Mouse (Mus musculus) neural tube, embryonic 11.5 days (tissue): ENCODE results near the gene Rapgef5. TPM values are rescaled to one million over a fixed set of nuclear protein-coding genes. Genes with fewer than 3 reads are reported as not detected.

Source experiments
- ATAC-seq: fragments of 200-750 bp; cut with Nextera tagmentation; 2 replicates; pipeline ENCODE4 v1.8.0; 2017; ENCODE audit warnings: moderate number of reproducible peaks, mild to moderate bottlenecking, moderate TSS enrichment, moderate library complexity; ENCODE audit not compliant: insufficient read depth, low FRiP score, low TSS enrichment
- DNase-seq: peaks from one replicate; pipeline ENCODE4 v3.0.0-alpha.2; 2015; ENCODE audit warnings: low spot score
- H3K27ac ChIP-seq: fragments of 300-500 bp; sonication (generic); 2 replicates; pipeline ENCODE4 v1.5.1; 2014; ENCODE audit warnings: low read depth, mild to moderate bottlenecking, low read length
- H3K27me3 ChIP-seq: fragments of 300-500 bp; sonication (generic); 2 replicates; pipeline ENCODE4 v1.6.1; 2014; ENCODE audit warnings: mild to moderate bottlenecking, low read length, mixed read lengths; ENCODE audit not compliant: control insufficient read depth, insufficient read depth
- H3K36me3 ChIP-seq: fragments of 300-500 bp; sonication (generic); 2 replicates; pipeline ENCODE4 v1.6.1; 2014; ENCODE audit warnings: mild to moderate bottlenecking, low read length, moderate library complexity, mixed read lengths; ENCODE audit not compliant: control insufficient read depth, insufficient read depth
- H3K4me1 ChIP-seq: fragments of 300-500 bp; sonication (generic); 2 replicates; pipeline ENCODE4 v1.6.1; 2014; ENCODE audit warnings: low read length, mixed read lengths; ENCODE audit not compliant: control insufficient read depth, insufficient read depth
- H3K4me2 ChIP-seq: fragments of 300-500 bp; sonication (generic); 2 replicates; pipeline ENCODE4 v1.6.1; 2014; ENCODE audit warnings: low read depth, mild to moderate bottlenecking, moderate library complexity
- H3K4me3 ChIP-seq: fragments of 300-500 bp; sonication (generic); 2 replicates; pipeline ENCODE4 v1.5.1; 2014; ENCODE audit warnings: low read depth, low read length
- H3K9ac ChIP-seq: fragments of 300-500 bp; sonication (generic); 2 replicates; pipeline ENCODE4 v1.6.1; 2014; ENCODE audit warnings: mild to moderate bottlenecking, low read length
- H3K9me3 ChIP-seq: fragments of 300-500 bp; sonication (generic); 2 replicates; pipeline ENCODE4 v1.6.1; 2016; ENCODE audit warnings: low read length; ENCODE audit not compliant: control insufficient read depth
- WGBS: fragments of 180-500 bp; shearing (Covaris S2); extraction: QIAGEN DNeasy Blood & Tissue Kit; methylation state at CpG from one replicate; pipeline ENCODE4 v1.1.7; 2014; 5-methylcytosine and 5-hydroxymethylcytosine counted together
- polyA plus RNA-seq: library from polyadenylated mRNA; unstranded; fragments of >200 nt; fragmentation: Nextera tagmentation; extraction: Ambion mirVana; gene quantifications from 2 replicates; pipeline ENCODE4 v1.2.1, GENCODE M21; 2014

Gene Rapgef5
- polyA plus RNA-seq, 1 experiment from 2014 or later: 16.6 TPM

DNA sequence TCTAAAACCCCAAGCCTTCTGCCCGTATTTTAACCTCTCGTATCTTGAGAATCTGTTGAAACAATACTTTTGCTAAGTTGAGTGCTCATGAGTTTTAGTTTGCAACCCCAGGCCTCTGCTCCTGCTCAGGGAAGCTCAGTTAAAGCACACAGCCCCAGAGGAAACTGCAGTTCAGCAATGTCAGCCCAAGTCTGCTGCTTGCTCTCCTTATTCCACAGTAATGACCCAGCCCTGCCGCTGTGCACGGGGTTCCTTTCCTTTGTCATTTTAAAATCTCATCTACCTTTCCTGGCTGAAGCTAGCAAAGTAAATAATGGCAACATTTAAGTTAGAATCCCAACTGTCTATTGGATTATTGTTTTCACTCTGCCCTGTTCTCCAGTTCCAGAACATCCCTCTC is 144.1 kb downstream of the Rapgef5 start:
- Histone ChIP-seq H3K4me1 (no peaks in the 10 kb centered on the region), H3K4me2 (no peak overlapping the region), H3K9ac (no peak overlapping the region), H3K36me3 (no peaks in the 10 kb centered on the region), H3K27ac (no peak overlapping the region), H3K27me3 (no peaks in the 10 kb centered on the region), H3K9me3 (no peaks in the 10 kb centered on the region), H3K4me3 (no peak overlapping the region)
- DNase-seq (no peak), ATAC-seq (no peak)
- 44% methylated on average over 4 of the region's 4 CpGs for WGBS

- ATAC-seq (no peak), DNase-seq (no peak)
- H3K4me2 ChIP-seq: no peak overlapping the region
- H3K9ac ChIP-seq: no peak overlapping the region
- no peaks in the 10 kb centered on the region for H3K4me1 ChIP-seq
- H3K27ac ChIP-seq: no peak overlapping the region
- H3K27me3 ChIP-seq: no peaks in the 10 kb centered on the region
- no peaks in the 10 kb centered on the region for H3K36me3 ChIP-seq
- no peaks in the 10 kb centered on the region for H3K9me3 ChIP-seq
- H3K4me3 ChIP-seq: no peak overlapping the region
- 85% methylated on average over 6 of the region's 6 CpGs for WGBS
These were observed 145.6 kb downstream of the Rapgef5 start for GRCm38 (mm10) chr12:117661871-117662270.

DNA sequence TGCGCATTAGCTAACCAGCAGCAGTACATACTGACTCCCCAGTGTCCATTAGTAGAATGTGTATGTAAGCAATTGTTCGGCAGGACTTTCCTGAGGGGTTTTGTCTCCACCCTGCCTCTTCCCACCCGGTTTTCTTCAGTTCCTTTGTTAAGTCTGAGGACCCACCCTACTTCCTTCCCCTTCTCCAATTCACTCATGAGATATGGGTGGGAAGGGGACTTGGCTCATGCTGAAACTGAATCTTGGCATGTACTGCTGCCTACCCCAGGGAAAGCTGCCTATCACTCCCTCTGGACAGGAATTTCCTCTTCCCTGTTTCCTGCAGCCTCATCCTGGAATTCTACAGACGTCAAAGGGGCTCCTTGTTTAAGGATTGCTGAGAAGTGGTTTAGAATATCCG is 147.4 kb downstream of the Rapgef5 start:
- H3K36me3 ChIP-seq: no peaks in the 10 kb centered on the region
- no peak overlapping the region for H3K4me2 ChIP-seq
- no peak overlapping the region for H3K9ac ChIP-seq
- WGBS: 65% methylated on average over 5 of the region's 5 CpGs
- ATAC-seq (no peak), DNase-seq (no peak)
- no peaks in the 10 kb centered on the region for H3K27me3 ChIP-seq
- no peak overlapping the region for H3K4me3 ChIP-seq
- no peaks in the 10 kb centered on the region for H3K9me3 ChIP-seq
- H3K4me1 ChIP-seq: no peaks in the 10 kb centered on the region
- no peak overlapping the region for H3K27ac ChIP-seq

DNA sequence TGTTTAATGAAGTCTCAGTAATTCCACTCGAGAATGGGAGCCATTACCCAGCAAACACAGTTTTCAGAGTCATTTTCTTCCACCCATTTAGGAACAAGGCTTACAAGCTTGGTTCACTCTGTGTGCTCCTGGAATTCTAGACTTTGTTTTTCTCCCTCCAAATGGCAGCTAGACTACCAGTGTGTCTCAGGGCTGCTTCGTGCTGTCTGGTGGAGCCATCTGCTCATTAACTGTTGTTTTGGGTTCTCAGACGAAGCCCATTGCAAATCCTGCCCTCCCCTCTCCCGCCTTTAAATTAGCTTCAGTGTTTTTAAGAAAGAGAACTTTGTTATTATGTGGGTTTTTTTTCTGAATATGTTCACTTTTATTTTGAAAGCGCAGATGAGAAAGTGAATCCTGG is 148.4 kb downstream of the Rapgef5 start:
- no peak overlapping the region for H3K9ac ChIP-seq
- H3K27me3 ChIP-seq: no peaks in the 10 kb centered on the region
- H3K4me3 ChIP-seq: no peak overlapping the region
- DNase-seq (no peak), ATAC-seq (no peak)
- H3K9me3 ChIP-seq: no peaks in the 10 kb centered on the region
- H3K4me2 ChIP-seq: no peak overlapping the region
- 56% methylated on average over 5 of the region's 5 CpGs for WGBS
- no peak overlapping the region for H3K27ac ChIP-seq
- no peaks in the 10 kb centered on the region for H3K36me3 ChIP-seq
- H3K4me1 ChIP-seq: no peaks in the 10 kb centered on the region

GRCm38 (mm10) chr12:117666391-117666790 is 150.1 kb downstream of the Rapgef5 start:
- no peak for ATAC-seq
- 97% methylated on average over 3 of the region's 3 CpGs for WGBS

DNA sequence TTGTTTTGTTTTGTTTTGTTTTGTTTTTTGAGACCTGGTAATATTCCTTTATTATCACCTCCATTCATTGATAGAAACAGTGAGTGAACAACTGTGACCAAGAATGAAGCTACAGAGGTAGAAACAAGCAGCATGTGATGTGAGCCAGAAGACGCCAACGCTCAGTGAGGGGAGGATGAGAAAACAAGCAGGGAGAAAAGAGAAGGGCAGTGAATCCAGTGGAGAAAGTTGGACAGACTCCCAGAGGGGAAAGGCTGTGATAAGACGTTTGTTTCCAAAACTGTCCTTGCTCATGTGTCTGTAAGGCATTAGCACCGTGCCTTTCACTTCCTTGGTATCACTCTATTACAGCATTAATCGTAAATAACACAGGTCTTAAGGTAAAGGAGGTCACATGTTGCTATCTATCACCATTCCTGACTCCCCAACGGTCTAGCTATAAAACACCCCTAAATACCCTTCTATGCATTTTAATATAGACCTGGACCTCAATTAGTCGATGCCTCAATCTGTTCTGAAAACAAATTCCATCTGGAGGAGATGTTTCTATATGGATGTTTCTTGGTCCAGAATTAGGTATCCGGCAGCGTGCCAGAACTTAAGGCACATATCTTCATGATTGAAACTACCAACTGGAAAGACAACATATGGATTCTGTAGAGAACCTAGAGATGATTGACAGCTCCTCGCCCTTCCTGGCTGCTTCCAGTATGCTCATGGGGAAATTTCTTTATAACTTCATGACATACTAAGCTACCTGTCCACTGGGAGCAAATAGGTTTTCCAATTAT is 153.5 kb downstream of the Rapgef5 start:
- H3K27me3 ChIP-seq: no peaks in the 10 kb centered on the region
- no peak for DNase-seq
- ATAC-seq: no peak
- 85% methylated on average over 10 of the region's 10 CpGs for WGBS
- no peaks in the 10 kb centered on the region for H3K9me3 ChIP-seq
- H3K36me3 ChIP-seq: no peaks in the 10 kb centered on the region
- no peak overlapping the region for H3K27ac ChIP-seq
- no peak overlapping the region for H3K9ac ChIP-seq
- no peak overlapping the region for H3K4me2 ChIP-seq
- H3K4me1 ChIP-seq: no peaks in the 10 kb centered on the region
- no peak overlapping the region for H3K4me3 ChIP-seq

More at GRCm38 (mm10) chr12:117666391-117666790, 150.1 kb downstream of the Rapgef5 start:
- H3K4me3 ChIP-seq: no peak overlapping the region
- no peak overlapping the region for H3K9ac ChIP-seq
- H3K4me2 ChIP-seq: no peak overlapping the region
- H3K27me3 ChIP-seq: no peaks in the 10 kb centered on the region
- no peaks in the 10 kb centered on the region for H3K36me3 ChIP-seq
- H3K4me1 ChIP-seq: no peaks in the 10 kb centered on the region
- H3K27ac ChIP-seq: no peak overlapping the region
- no peak for DNase-seq
- H3K9me3 ChIP-seq: no peaks in the 10 kb centered on the region

DNA sequence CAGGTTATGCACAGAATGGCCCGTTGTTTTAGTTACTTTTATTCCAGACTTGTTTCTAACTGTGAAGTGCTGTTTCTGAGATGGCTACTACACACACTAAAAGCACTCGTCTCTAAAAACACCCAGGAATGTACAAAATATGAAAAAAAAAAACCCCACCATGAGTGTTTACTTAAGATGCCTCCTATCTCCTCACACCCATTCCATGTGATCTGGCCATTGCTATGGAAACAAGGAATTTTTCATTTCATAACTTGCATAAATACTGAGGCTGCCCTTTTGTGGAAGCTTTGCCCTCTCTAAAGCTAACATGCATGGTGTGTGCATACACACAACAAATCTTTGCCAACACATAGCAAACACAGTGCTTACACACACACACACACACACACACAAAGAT is 156.9 kb downstream of the Rapgef5 start:
- no peak for DNase-seq
- Histone ChIP-seq H3K36me3 (no peaks in the 10 kb centered on the region), H3K4me1 (no peaks in the 10 kb centered on the region), H3K4me3 (no peak overlapping the region), H3K4me2 (no peak overlapping the region), H3K27me3 (no peaks in the 10 kb centered on the region), H3K9me3 (no peaks in the 10 kb centered on the region), H3K9ac (no peak overlapping the region), H3K27ac (no peak overlapping the region)
- 82% methylated on average over 2 of the region's 2 CpGs for WGBS
- ATAC-seq: no peak

- WGBS: 92% methylated on average over 2 of the region's 2 CpGs
- Histone ChIP-seq H3K9me3 (no peaks in the 10 kb centered on the region), H3K27me3 (no peaks in the 10 kb centered on the region)
These were observed 158.2 kb downstream of the Rapgef5 start for GRCm38 (mm10) chr12:117674511-117674910.

DNA sequence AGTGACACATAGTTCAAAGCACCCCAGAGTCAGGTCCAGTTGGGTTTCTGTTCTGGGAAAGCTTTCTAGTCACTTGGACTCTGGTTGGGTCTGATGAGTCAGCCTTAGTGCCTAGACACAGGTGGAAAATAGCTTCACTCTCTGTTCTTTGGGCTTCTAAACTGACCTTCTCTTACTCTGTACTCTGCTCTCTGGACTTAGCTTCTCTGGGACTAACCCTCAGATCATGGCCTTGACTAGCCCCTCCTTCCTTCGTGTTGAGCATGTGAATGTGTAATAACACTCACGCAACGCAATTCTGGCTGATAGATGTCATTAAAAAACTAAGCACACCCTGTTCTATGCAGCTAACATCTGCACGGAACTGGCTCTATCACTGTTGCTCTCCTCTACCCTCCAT is 160.0 kb downstream of the Rapgef5 start:
- Histone ChIP-seq H3K4me1 (no peaks in the 10 kb centered on the region), H3K27ac (no peak overlapping the region), H3K9ac (no peak overlapping the region), H3K27me3 (no peaks in the 10 kb centered on the region), H3K4me2 (no peak overlapping the region), H3K36me3 (no peaks in the 10 kb centered on the region), H3K9me3 (no peaks in the 10 kb centered on the region), H3K4me3 (no peak overlapping the region)
- no peak for DNase-seq
- 92% methylated on average over 4 of the region's 4 CpGs for WGBS
- no peak for ATAC-seq

More at GRCm38 (mm10) chr12:117674511-117674910, 158.2 kb downstream of the Rapgef5 start:
- no peaks in the 10 kb centered on the region for H3K4me1 ChIP-seq
- H3K4me3 ChIP-seq: no peak overlapping the region
- H3K9ac ChIP-seq: no peak overlapping the region
- H3K4me2 ChIP-seq: no peak overlapping the region
- no peaks in the 10 kb centered on the region for H3K36me3 ChIP-seq
- H3K27ac ChIP-seq: no peak overlapping the region
- no peak for ATAC-seq
- no peak for DNase-seq
